Mouse (Mus musculus): ENCODE measurements around the gene Ndufa7.
"Not testable (repeated sequence)": the region's sequence is repeated elsewhere in the genome, so short reads cannot be mapped to it uniquely, and the experiment has no call there.

Ndufa7 gene

GRCm38 (mm10) chr17:33884320-33884719 lies 59.9 kb downstream of the Ndufa7 start:
- DNase-seq (ENCODE audit: low spot score): not testable (repeated sequence)

GRCm38 (mm10) chr17:33887802-33888201 lies 63.4 kb downstream of the Ndufa7 start:
- DNase-seq (ENCODE audit: low spot score): not testable (repeated sequence)

Data from urinary bladder, postnatal 14 days (tissue).